Mouse (Mus musculus) v-Abl transformed pro-B cells (cell line): ENCODE data around the gene Gm884.
"Not testable (repeated sequence)": the region's sequence is repeated elsewhere in the genome, so short reads cannot be mapped to it uniquely, and the experiment has no call there.

ENCODE experiments used
- in situ Hi-C, 2 experiments: fragments of 400-800 bp; cut with MboI; formaldehyde crosslinking; loops; one replicate each; pipeline ENCODE4 v1.15.1; 2025; ENCODE audit not compliant: unreplicated experiment in 2 of 2

Gene Gm884

DNA sequence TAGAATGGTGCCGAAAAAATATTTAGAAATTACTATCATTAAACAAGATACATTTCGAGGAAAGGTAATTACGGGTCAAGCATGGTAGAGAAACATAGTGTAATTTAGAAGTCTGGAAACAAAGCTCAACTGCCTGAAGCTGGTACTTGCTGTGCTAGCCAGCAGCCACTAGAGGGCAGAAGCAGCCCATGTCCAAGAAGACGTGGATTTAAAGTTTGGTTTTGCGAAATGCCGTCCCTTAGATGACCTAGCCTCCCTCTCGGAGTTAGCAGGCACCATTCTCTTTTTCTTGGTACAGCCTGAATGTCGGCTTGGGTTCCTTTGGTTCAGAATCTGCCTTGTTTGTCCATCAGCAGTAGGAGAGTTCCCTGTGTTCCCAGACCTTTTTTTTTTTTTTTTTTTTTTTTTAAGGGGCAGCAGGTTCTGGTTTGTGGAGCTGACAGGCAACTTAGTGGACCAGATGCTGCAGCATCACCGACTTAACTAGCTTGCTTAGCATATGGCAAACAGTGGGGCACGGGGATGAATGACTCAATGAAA lies 18.5 kb upstream of the Gm884 start:
- in situ Hi-C loops, result loop anchor here in 1 of 2 experiments (25.0 kb wide), 1 partner anchor 548 kb away; the partner anchor contains the start of gene Sppl2c

DNA sequence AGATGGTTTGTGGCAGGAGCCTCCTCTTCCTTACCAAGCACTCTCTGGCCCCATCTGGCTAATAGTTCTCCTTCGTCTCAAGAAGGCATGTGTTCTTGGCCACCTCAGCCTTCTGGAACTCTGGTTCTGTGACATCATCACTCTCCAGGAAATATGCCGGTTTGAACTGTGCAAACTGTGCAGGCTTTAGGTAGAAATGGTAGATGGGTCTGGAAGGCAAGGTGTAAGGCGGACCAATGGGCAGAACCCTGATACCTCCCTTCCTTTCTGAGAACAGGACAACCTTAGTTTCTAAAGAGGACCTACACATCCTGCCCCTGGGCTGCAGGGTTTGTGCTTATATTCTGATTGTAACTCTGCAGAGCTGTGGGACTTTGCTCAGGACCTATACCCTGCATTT lies 17.9 kb upstream of the Gm884 start, which contains the start of gene Lyzl6:
Gene Lyzl6 (minus strand): TSS at position 101 of the 400 bp plus-strand sequence.
- in situ Hi-C loops, result loop anchor here in 1 of 2 experiments (25.0 kb wide), 1 partner anchor 549 kb away; the partner anchor contains the start of gene Sppl2c

- in situ Hi-C loops, result loop anchor here in 1 of 2 experiments (25.0 kb wide), 1 partner anchor 551 kb away; the partner anchor contains the start of gene Sppl2c
Measured at GRCm38 (mm10) chr11:103636261-103636660, 15.3 kb upstream of the Gm884 start.

GRCm38 (mm10) chr11:103635481-103635880 lies 14.5 kb upstream of the Gm884 start:
- in situ Hi-C loops, result loop anchor here in 1 of 2 experiments (25.0 kb wide), 1 partner anchor 552 kb away; the partner anchor contains the start of gene Sppl2c

GRCm38 (mm10) chr11:103634806-103635205 lies 13.9 kb upstream of the Gm884 start:
- in situ Hi-C loops, result loop anchor here in 1 of 2 experiments (5.0 to 25.0 kb wide), 2 partner anchors 277 to 552 kb away; partner anchors contain the start of gene Sppl2c

GRCm38 (mm10) chr11:103627453-103627852 lies 6.5 kb upstream of the Gm884 start:
- in situ Hi-C loops, result loop anchor here in 1 of 2 experiments (25.0 kb wide), 1 partner anchor 560 kb away; the partner anchor contains the start of gene Sppl2c

- in situ Hi-C loops, result no loop called here
Measured at GRCm38 (mm10) chr11:103610772-103611171, 10.2 kb downstream of the Gm884 start.

GRCm38 (mm10) chr11:103606611-103607010 lies 14.3 kb downstream of the Gm884 start:
- in situ Hi-C loops, result no loop called here

GRCm38 (mm10) chr11:103578339-103578738 lies 42.6 kb downstream of the Gm884 start:
- in situ Hi-C loops, result no loop called here

DNA sequence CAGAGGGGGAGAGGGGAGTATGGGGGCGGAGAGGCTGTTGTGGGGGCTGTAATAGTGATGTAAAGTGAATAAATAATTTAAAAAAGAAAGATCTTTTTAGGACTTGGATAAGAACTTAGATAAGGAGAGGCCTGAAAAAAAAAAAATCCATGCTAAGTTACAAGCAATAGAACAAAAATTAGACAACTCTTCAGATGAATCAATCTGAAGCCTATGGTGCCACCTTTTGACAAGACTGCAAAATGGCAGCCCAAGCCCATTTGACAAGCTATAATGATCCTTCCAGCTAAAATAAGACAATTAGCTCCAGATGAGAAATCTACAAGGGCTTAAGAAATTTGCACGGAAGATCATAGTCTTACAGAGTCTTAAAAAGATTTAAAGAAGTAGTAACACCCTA lies 64.9 kb downstream of the Gm884 start:
- in situ Hi-C loops, result loop anchor here (5.0 to 10.0 kb wide), 2 partner anchors 221 to 224 kb away; no protein-coding TSS in a partner anchor

- in situ Hi-C loops, result not testable (repeated sequence)
Measured at GRCm38 (mm10) chr11:103534973-103535372, 86.0 kb downstream of the Gm884 start.

- in situ Hi-C loops, result no loop called here
Measured at GRCm38 (mm10) chr11:103512111-103512510, 108.8 kb downstream of the Gm884 start.

GRCm38 (mm10) chr11:103504497-103504896 lies 116.4 kb downstream of the Gm884 start, which contains the start of gene Lrrc37a:
Lrrc37a (minus strand) TSS chr11:103504597.
- in situ Hi-C loops, result no loop called here
